Mouse (Mus musculus) testis, adult 2 months (tissue): ENCODE measurements at regions not wholly inside any gene's neighbourhood (a gene's known extent, or its start where the extent isn't known, plus 50 kb on each side); places are given as distances from the start of the nearest gene placed in this dataset.

ENCODE experiments used
- H3K27ac ChIP-seq: fragments of 200-500 bp; 2 replicates; pipeline ENCODE4 v1.5.1; 2012; ENCODE audit warnings: low read depth, low read length; ENCODE audit not compliant: control insufficient read depth, insufficient read depth
- H3K27me3 ChIP-seq: fragments of 200-500 bp; 2 replicates; pipeline ENCODE4 v1.6.1; 2012; ENCODE audit warnings: mild to moderate bottlenecking, low read length, moderate library complexity; ENCODE audit not compliant: control insufficient read depth, insufficient read depth
- H3K36me3 ChIP-seq: fragments of 200-500 bp; 2 replicates; pipeline ENCODE4 v1.6.1; 2012; ENCODE audit warnings: mild to moderate bottlenecking, low read length; ENCODE audit not compliant: control insufficient read depth, insufficient read depth
- H3K4me1 ChIP-seq: fragments of 200-500 bp; 2 replicates; pipeline ENCODE4 v1.6.1; 2012; ENCODE audit warnings: low read length; ENCODE audit not compliant: control insufficient read depth, insufficient read depth
- H3K4me3 ChIP-seq: fragments of 200-500 bp; 2 replicates; pipeline ENCODE4 v1.5.1; 2012; ENCODE audit warnings: low read depth, mild to moderate bottlenecking, low read length, moderate library complexity, mixed read lengths; ENCODE audit not compliant: control insufficient read depth
- CTCF ChIP-seq: fragments of 200-500 bp; IDR thresholded peaks from 2 replicates; pipeline ENCODE4 v1.5.1; 2012; ENCODE audit warnings: low read depth, mild to moderate bottlenecking, inconsistent platforms, low read length, moderate library complexity; ENCODE audit not compliant: control insufficient read depth, insufficient read depth, insufficient replicate concordance
- POLR2A ChIP-seq: fragments of 200-500 bp; IDR thresholded peaks from 2 replicates; pipeline ENCODE4 v1.6.1; 2012; ENCODE audit warnings: low read depth, mild to moderate bottlenecking, inconsistent platforms, low read length, moderate library complexity; ENCODE audit not compliant: control insufficient read depth

DNA sequence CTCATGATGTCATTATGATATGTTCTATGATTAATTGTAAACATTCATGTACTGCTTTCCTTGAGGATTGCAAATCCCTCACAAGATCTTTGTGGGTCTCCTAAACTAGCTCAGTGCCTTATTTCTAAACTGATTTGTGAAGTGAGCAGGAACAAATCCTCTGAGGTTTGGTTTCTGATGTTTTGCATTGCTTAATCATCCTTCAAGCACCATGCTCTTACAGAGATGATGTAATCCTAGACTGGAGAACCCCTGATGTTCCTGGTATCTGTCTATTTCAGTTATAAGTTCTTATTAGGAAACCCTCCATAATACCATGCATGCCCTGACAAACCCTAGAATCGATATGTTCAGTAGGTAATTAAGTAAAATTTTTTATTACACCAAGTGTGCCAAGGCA lies 113.7 kb downstream of the Gm11146 start:
- Histone ChIP-seq H3K27me3 (no peaks in the 10 kb centered on the region), H3K4me3 (no peak overlapping the region), H3K36me3 (no peaks in the 10 kb centered on the region), H3K4me1 (no peaks in the 10 kb centered on the region), H3K27ac (no peak overlapping the region)
- TF ChIP-seq POLR2A, result no peak
- no peak for TF ChIP-seq CTCF

DNA sequence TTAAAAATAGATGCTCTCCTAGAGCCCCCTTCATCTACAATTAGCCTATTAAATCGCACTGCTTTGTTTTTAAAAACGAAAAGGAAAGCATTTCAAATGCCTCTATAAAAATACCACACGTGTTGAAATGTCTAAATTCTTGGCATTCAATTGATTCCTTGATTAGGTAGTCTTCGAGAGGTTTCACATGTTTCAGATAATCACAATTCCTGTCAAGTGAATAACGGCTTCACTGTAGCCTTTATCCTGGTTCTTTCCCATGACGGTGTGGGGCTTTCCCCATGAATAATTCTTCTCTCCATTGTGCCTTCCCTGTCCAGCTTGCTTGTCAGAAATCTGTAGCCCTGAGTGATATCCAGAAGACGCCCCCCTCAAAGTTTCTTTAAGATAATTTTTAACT lies 122.1 kb downstream of the Gm11146 start:
- Histone ChIP-seq H3K27ac (no peak overlapping the region), H3K4me3 (no peak overlapping the region), H3K27me3 (no peaks in the 10 kb centered on the region), H3K36me3 (no peaks in the 10 kb centered on the region), H3K4me1 (no peaks in the 10 kb centered on the region)
- no peak for TF ChIP-seq CTCF
- no peak for TF ChIP-seq POLR2A

DNA sequence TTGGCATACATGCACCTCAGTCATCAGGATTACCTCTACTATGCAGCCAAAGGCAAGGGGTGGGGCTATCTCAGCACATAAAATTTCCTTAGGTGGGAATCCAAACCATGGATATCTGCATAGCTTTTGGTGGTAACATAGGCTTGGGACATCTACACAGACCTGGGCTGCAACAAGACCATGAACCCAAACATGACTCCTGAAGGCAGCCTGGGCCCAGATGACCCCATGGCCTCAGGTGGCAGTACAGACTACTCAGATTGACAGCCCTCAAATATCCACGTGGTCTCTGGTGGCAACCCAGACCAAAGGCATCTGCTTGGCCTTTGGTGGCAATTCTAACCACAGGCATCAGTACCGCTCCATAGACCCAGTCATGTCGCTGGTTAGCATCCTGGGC lies 130.0 kb downstream of the Gm11146 start:
- H3K36me3 ChIP-seq, result no peaks in the 10 kb centered on the region
- H3K4me3 ChIP-seq, result no peak overlapping the region
- no peak overlapping the region for H3K27ac ChIP-seq
- no peaks in the 10 kb centered on the region for H3K27me3 ChIP-seq
- TF ChIP-seq POLR2A (no peak), CTCF (no peak)
- H3K4me1 ChIP-seq, result no peaks in the 10 kb centered on the region

DNA sequence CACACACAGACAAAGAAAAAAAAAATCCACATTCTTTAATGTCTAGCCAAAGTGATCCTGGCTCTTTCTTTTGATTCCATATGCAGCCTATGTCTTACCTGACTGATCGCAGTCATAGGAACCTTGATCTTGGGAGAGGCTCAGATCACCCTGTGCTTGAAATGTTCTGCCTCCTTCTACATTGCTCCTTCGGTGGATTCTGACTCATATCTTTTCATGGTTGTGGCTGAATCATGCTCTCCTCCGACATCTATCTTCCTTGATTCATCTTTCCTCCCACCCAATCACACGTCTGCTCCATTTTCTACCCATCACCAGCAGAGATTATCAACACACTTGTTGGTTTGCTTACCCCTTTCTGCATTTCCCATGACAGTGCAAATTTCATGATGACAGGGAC lies 132.0 kb downstream of the Gm11146 start:
- Histone ChIP-seq H3K4me1 (no peaks in the 10 kb centered on the region), H3K27ac (no peak overlapping the region), H3K27me3 (no peaks in the 10 kb centered on the region), H3K36me3 (no peaks in the 10 kb centered on the region), H3K4me3 (no peak overlapping the region)
- TF ChIP-seq CTCF, result no peak
- no peak for TF ChIP-seq POLR2A

DNA sequence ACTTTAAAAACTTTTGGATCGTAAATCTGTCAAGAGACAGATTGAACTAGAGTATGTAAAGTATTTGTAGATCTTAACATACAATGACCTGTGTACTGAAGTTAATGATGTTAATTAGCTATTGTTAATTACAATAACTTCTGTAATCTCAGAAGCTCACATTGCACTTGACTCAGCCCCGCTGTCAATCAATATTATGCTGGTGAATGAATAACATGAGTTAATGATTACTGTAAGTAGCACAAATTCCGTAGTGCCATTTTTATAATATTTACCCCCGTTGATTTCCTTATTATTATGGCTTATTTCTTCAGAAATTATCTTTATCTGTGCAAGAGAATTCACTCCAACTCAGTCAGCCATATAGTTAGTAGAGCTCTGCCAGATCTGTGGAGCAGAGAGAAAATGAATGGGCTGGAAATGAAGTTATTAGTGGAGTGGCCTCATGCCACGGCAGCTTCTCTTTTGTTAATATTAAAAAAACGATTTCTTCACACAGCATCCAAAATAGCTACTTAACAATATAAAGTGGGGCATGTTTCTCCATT lies 132.5 kb downstream of the Gm11146 start:
- no peaks in the 10 kb centered on the region for H3K27me3 ChIP-seq
- TF ChIP-seq POLR2A (no peak), CTCF (no peak)
- H3K4me1 ChIP-seq, result no peaks in the 10 kb centered on the region
- H3K36me3 ChIP-seq, result no peaks in the 10 kb centered on the region
- H3K27ac ChIP-seq, result no peak overlapping the region
- no peak overlapping the region for H3K4me3 ChIP-seq

DNA sequence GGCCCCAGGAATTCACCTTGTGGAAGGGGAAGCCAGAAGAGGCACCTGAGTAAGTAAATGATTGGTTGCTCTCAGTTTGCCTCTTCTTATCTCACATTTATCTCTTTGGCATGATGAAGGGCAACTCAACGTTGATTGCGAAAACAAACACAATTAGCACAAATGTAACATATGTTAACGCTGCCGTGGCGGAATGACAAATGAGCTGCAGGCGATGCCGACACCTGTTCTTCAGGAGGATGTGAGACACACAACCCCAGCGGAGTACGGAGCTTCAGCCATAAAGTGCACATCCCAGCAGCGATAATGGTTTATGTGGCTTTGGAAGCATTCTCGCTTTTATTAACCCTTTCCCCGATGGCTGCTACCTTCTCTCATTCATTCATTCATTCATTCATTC lies 134.7 kb downstream of the Gm11146 start:
- H3K4me3 ChIP-seq, result no peak overlapping the region
- no peaks in the 10 kb centered on the region for H3K4me1 ChIP-seq
- H3K27me3 ChIP-seq, result no peaks in the 10 kb centered on the region
- H3K36me3 ChIP-seq, result no peaks in the 10 kb centered on the region
- TF ChIP-seq POLR2A (no peak), CTCF (no peak)
- H3K27ac ChIP-seq, result no peak overlapping the region

DNA sequence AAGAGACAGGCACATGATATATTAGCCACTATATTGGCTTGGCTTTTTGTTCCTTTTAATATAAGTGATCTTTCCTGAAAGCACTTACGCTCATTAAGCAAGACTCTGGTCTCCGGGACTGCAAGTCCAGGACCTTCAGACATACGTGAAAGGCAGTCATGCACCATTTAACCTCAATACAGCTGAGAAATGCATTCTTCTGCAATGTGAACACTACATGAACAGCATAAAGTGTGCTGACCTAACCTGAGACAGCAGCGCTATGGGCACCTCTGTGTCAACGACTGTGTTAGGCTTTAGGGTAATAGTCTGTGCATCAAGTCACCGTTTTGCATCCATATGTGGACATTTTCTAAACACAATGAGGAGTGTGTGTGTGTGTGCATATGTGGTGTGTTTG lies 137.3 kb downstream of the Gm11146 start:
- H3K4me3 ChIP-seq, result no peak overlapping the region
- H3K27me3 ChIP-seq, result no peaks in the 10 kb centered on the region
- no peaks in the 10 kb centered on the region for H3K36me3 ChIP-seq
- TF ChIP-seq CTCF (no peak), POLR2A (no peak)
- no peaks in the 10 kb centered on the region for H3K4me1 ChIP-seq
- H3K27ac ChIP-seq, result no peak overlapping the region

DNA sequence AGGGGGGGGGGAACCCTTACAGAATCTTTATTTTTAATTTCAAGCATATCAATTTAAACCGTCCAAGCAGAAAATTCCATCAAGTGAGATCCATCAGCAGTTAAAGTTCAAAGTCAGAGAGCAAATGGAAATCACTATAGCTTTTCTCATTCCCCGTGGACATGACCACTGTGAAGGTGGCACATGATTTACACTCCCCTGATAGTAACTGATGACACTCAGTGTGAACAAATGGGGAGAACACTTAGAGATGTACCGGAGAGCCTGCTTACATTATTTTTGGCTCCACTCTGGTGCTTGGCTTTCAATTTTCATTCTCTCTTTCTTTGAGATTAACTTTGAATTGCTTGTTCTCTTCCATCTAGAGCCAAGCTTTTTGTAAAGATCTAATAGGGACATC lies 140.0 kb downstream of the Gm11146 start:
- no peak overlapping the region for H3K27ac ChIP-seq
- no peak for TF ChIP-seq CTCF
- no peak for TF ChIP-seq POLR2A

More for the DNA sequence above, 140.0 kb downstream of the Gm11146 start:
- Histone ChIP-seq H3K4me1 (no peaks in the 10 kb centered on the region), H3K4me3 (no peak overlapping the region), H3K36me3 (no peaks in the 10 kb centered on the region), H3K27me3 (no peaks in the 10 kb centered on the region)
